Mouse (Mus musculus): Measurements from ENCODE around the gene Klk5. TPM values are rescaled to one million over a fixed set of nuclear protein-coding genes. Genes with fewer than 3 reads are reported as not detected.

Gene Klk5
- total RNA-seq, 4 experiments from 2014 or later, result not detected

GRCm38 (mm10) chr7:43878281-43878680 is 36.5 kb downstream of the Klk5 start:
- DNase-seq, result no peak

- DNase-seq, result no peak
Observed at GRCm38 (mm10) chr7:43880912-43881311, 39.1 kb downstream of the Klk5 start, which contains the start of gene Klk4. Klk4 (plus strand) TSS chr7:43881160.

GRCm38 (mm10) chr7:43882346-43882745 is 40.6 kb downstream of the Klk5 start:
- no peak for DNase-seq

DNA sequence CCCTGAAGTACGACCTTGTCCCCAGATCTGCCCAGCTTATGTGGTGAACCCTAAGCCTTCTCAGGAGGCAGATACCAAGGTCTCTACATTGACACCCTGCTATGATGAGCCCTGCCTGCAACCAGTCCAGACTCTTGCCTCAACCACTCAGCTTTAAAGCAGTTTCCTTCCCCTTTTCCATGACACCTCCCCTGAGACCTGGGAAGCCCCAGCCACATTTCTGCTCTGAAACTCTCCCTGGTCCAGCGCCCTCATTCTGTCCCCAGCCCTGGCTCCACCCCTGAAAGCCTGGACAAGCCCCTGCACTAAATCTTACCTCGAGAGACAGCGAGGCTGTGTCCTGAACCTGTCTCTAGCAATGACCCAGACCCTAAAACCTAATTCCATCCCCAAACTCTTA is 41.0 kb downstream of the Klk5 start:
- no peak for DNase-seq

DNA sequence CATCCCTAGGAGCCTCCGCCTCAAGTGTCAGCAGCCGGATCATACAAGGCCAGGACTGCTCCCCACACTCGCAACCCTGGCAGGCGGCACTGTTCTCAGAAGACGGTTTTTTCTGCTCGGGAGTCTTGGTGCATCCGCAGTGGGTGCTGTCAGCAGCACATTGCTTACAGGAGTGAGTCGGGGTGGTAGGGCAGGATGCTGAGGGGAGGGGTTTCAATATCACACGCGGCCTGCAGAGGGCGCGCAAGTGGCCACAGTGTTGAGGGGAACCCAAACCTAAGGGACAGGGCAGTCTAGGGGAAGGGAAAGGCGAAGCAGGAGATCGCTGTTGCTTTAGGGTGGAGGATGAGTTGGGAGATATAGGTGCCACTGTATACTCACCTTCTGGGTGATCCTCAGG is 41.8 kb downstream of the Klk5 start:
- DNase-seq, result peak; percentile 9

DNA sequence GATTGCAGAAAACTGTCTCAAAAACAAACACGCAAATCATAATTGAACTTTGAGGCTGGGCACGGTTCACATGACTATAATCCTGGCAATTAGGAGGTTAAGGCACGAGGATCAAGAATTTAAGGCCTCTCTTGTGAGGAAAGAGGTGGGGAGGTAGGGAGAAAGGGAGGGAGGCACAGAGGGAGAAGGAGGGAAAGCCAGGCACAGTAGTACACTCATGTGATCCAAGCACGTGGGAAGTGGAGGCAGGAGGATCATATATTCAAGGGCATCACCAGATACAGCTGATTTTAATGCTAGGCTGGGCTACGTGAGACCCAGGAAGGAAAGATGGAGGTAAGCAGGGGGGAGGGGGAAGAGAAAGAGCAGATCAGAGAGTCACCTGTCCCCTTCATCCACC is 49.6 kb downstream of the Klk5 start:
- no peak for DNase-seq

- no peak for DNase-seq
Observed at GRCm38 (mm10) chr7:43891788-43892187, 50.0 kb downstream of the Klk5 start.

- peak; percentile 78 for DNase-seq
Observed at GRCm38 (mm10) chr7:43894836-43895235, 53.1 kb downstream of the Klk5 start.

Other genes with a start within 250 kb of the Klk5 start
- gene Zfp819, start 234.8 kb upstream of the Klk5 start, total RNA-seq (2022), result not detected
- gene Ceacam18, start 207.3 kb upstream of the Klk5 start, total RNA-seq (2022), result under 1 TPM in 3 of 4 experiments, not detected in 1; 0.15 to 0.22 (median 0.19) TPM
- gene Siglece, start 181.8 kb upstream of the Klk5 start, total RNA-seq (2022), result 1 to 10 TPM; 2.3 to 4.3 (median 3.5) TPM
- gene Ctu1, start 170.0 kb upstream of the Klk5 start, total RNA-seq (2022), result 10 to 100 TPM; 11.5 to 13.4 (median 12.6) TPM
- gene Klk14, start 151.6 kb upstream of the Klk5 start, total RNA-seq (2022), result not detected
- under 1 TPM in 2 of 4 experiments, not detected in 2; 0.15 to 0.16 TPM for gene Klk13, start 129.4 kb upstream of the Klk5 start, total RNA-seq (2022)
- not detected for gene Klk12, start 73.1 kb upstream of the Klk5 start, total RNA-seq (2022)
- gene Klk11, start 67.4 kb upstream of the Klk5 start, total RNA-seq (2022), result under 1 TPM in 1 of 4 experiments, not detected in 3; 0.32 TPM
- under 1 TPM; 0.23 to 0.68 (median 0.52) TPM for gene Klk10, start 60.9 kb upstream of the Klk5 start, total RNA-seq (2022)
- gene Klk9, start 50.1 kb upstream of the Klk5 start, total RNA-seq (2022), result not detected
- gene Klk8, start 44.4 kb upstream of the Klk5 start, total RNA-seq (2022), result 1 to 10 TPM; 1.8 to 3.7 (median 3.2) TPM
- gene Klk7, start 30.7 kb upstream of the Klk5 start, total RNA-seq (2022), result not detected
- not detected for gene Klk6, start 17.5 kb upstream of the Klk5 start, total RNA-seq (2022)
- gene Klk4, start 39.2 kb downstream of the Klk5 start, total RNA-seq (2022), result not detected
- not detected for gene Klk15, start 91.8 kb downstream of the Klk5 start, total RNA-seq (2022)
- gene Klk1b8, start 108.7 kb downstream of the Klk5 start, total RNA-seq (2022), result not detected
- not detected for gene Klk1b1, start 124.8 kb downstream of the Klk5 start, total RNA-seq (2022)
- gene Klk1b9, start 134.1 kb downstream of the Klk5 start, total RNA-seq (2022), result under 1 TPM in 1 of 4 experiments, not detected in 3; 0.35 TPM
- not detected for gene Klk1b11, start 153.9 kb downstream of the Klk5 start, total RNA-seq (2022)
- not detected for gene Klk1b26, start 170.2 kb downstream of the Klk5 start, total RNA-seq (2022)
- gene Klk1b27, start 210.3 kb downstream of the Klk5 start, total RNA-seq (2022), result not detected

Measured in adrenal gland, adult 8-10 months (tissue).